Mouse (Mus musculus) stomach, postnatal 0 days (tissue): ENCODE measurements at regions not wholly inside any gene's neighbourhood (a gene's known extent, or its start where the extent isn't known, plus 50 kb on each side); places are given as distances from the start of the nearest gene placed in this dataset.

Experiments used
- ATAC-seq: fragments of 200-750 bp; cut with Nextera tagmentation; 2 replicates; pipeline ENCODE4 v1.8.0; 2017; ENCODE audit not compliant: low FRiP score, low TSS enrichment
- DNase-seq: peaks from one replicate; pipeline ENCODE4 v3.0.0-alpha.2; 2016; ENCODE audit warnings: low spot score
- H3K27ac ChIP-seq: fragments of 300-500 bp; sonication (generic); replicated peaks from 2 replicates; pipeline ENCODE4 v1.5.1; 2014; ENCODE audit warnings: mild to moderate bottlenecking, control low read depth
- H3K27me3 ChIP-seq: fragments of 300-500 bp; sonication (generic); 2 replicates; pipeline ENCODE4 v1.6.1; 2014; ENCODE audit warnings: low read length; ENCODE audit not compliant: control insufficient read depth, insufficient read depth
- H3K36me3 ChIP-seq: fragments of 300-500 bp; sonication (generic); 2 replicates; pipeline ENCODE4 v1.6.1; 2014; ENCODE audit warnings: low read length, mixed read lengths; ENCODE audit not compliant: control insufficient read depth, insufficient read depth
- H3K4me1 ChIP-seq: fragments of 300-500 bp; sonication (generic); replicated peaks from 2 replicates; pipeline ENCODE4 v1.6.1; 2014; ENCODE audit warnings: antibody characterized with exemption; ENCODE audit not compliant: control insufficient read depth, insufficient read depth
- H3K4me2 ChIP-seq: fragments of 300-500 bp; sonication (generic); replicated peaks from 2 replicates; pipeline ENCODE4 v1.6.1; 2014; ENCODE audit warnings: low read depth, mild to moderate bottlenecking, control low read depth, moderate library complexity
- H3K4me3 ChIP-seq: fragments of 300-500 bp; sonication (generic); 2 replicates; pipeline ENCODE4 v1.5.1; 2014; ENCODE audit warnings: low read depth, low read length, control low read depth
- H3K9ac ChIP-seq: fragments of 300-500 bp; sonication (generic); 2 replicates; pipeline ENCODE4 v1.6.1; 2014; ENCODE audit warnings: mild to moderate bottlenecking, low read length, control low read depth, mixed read lengths
- H3K9me3 ChIP-seq: fragments of 300-500 bp; sonication (generic); 2 replicates; pipeline ENCODE4 v1.6.1; 2016; ENCODE audit warnings: low read length; ENCODE audit not compliant: control insufficient read depth
- CTCF ChIP-seq: IDR thresholded peaks from 2 replicates; pipeline ENCODE4 v1.5.1; 2016; ENCODE audit warnings: antibody characterized with exemption, low read depth, mild to moderate bottlenecking, moderate library complexity
- EP300 ChIP-seq: optimal IDR thresholded peaks from 2 replicates; pipeline ENCODE3; 2016; ENCODE audit warnings: antibody characterized with exemption
- WGBS: fragments of 180-500 bp; shearing (Covaris S2); extraction: QIAGEN DNeasy Blood & Tissue Kit; methylation state at CpG from one replicate; pipeline ENCODE4 v1.1.7; 2014; 5-methylcytosine and 5-hydroxymethylcytosine counted together

DNA sequence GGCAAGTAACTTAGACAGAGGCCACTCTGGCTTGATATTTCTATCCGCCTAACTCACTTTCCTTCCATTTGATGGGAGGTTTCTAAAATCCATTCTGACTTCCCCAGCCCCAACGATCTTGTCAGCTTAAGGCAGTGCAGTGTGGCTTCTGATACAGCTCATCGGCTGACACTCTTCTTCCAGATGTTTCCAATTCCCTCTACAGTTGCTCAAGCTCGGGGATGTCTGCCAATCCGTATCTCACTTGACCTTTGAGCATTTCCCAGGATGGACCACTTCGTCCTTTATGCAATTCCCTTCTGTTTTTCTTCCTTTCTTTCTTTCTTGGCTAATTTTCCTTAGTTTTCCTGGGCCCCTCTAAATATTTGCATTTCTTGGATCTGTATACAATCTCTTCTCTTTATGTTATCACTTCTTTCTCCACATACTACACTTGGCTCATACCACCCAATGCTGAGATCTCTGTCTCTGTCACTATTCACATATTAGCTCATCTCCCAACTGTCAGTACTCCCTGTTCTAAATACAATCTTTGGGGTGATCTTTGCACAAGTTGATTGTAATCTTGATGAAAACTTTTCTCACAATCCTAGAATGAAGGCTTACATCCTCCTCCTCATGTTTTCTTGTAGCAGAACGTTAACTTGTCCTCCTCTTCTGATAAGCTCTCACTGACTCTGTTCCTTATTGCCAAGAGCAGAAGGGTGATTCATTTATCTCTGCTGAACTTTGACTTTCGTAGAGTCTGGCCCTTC is 2636.5 kb upstream of the Gm7489 start:
- Histone ChIP-seq H3K27me3 (no peaks in the 10 kb centered on the region), H3K9ac (no peak overlapping the region), H3K4me3 (no peak overlapping the region), H3K4me1 (no peaks in the 10 kb centered on the region), H3K9me3 (no peaks in the 10 kb centered on the region), H3K36me3 (no peaks in the 10 kb centered on the region), H3K4me2 (no peak overlapping the region), H3K27ac (no peak overlapping the region)
- DNase-seq (no peak), ATAC-seq (no peak)
- TF ChIP-seq EP300, result no peak
- TF ChIP-seq CTCF, result no peak
- 66% methylated on average over 8 of the region's 8 CpGs for WGBS

DNA sequence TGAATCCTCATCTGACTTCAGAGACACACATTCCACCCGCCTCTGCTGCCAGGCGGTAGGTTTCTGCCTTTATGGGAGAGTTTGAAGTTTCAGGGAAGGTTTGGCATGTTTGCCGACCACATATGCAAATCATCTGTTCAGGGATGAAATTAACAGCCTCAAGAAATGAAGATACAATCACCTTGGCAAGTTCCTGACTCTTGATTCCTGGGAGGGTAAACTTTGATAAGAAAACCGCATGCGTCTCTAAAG is 2636.0 kb upstream of the Gm7489 start:
- TF ChIP-seq EP300 (no peak), CTCF (no peak)
- Histone ChIP-seq H3K9me3 (no peaks in the 10 kb centered on the region), H3K36me3 (no peaks in the 10 kb centered on the region), H3K4me1 (no peaks in the 10 kb centered on the region), H3K27me3 (no peaks in the 10 kb centered on the region), H3K27ac (no peak overlapping the region), H3K4me2 (no peak overlapping the region), H3K4me3 (no peak overlapping the region), H3K9ac (no peak overlapping the region)
- 73% methylated on average over 5 of the region's 5 CpGs for WGBS
- DNase-seq, result no peak
- ATAC-seq, result no peak

GRCm38 (mm10) chr15:51254143-51254542 is 2630.6 kb upstream of the Gm7489 start:
- Histone ChIP-seq H3K36me3 (no peaks in the 10 kb centered on the region), H3K4me2 (no peak overlapping the region), H3K27me3 (no peaks in the 10 kb centered on the region), H3K9ac (no peak overlapping the region), H3K4me3 (no peak overlapping the region), H3K4me1 (no peaks in the 10 kb centered on the region), H3K27ac (no peak overlapping the region), H3K9me3 (no peaks in the 10 kb centered on the region)
- no peak for ATAC-seq
- TF ChIP-seq EP300, result no peak
- no peak for TF ChIP-seq CTCF
- 97% methylated on average over 1 of the region's 1 CpGs for WGBS
- no peak for DNase-seq

DNA sequence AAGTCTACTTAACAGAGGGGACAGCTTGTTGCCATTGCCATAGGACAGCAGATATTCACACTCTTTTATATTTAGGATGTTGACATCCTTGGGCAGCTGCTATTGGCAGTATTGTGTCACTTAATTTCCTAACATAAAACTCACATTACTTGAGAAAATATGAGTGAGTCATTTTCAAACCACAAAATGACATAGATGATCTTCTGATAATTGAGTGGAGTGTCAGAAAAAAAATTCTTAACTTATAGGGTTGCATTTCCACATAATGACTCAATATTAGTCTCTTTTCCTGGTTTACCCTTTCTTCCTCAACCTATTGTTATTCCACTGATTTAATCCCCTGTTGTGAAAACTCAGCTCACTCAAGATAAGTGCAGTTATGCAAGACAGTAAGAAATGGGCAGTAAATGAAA is 2629.5 kb upstream of the Gm7489 start:
- H3K27ac ChIP-seq, result no peak overlapping the region
- TF ChIP-seq CTCF, result no peak
- no peak for TF ChIP-seq EP300
- H3K9me3 ChIP-seq, result no peaks in the 10 kb centered on the region
- H3K4me2 ChIP-seq, result no peak overlapping the region
- H3K4me3 ChIP-seq, result no peak overlapping the region
- DNase-seq, result no peak
- ATAC-seq, result no peak
- H3K4me1 ChIP-seq, result no peaks in the 10 kb centered on the region
- no peak overlapping the region for H3K9ac ChIP-seq
- H3K27me3 ChIP-seq, result no peaks in the 10 kb centered on the region
- no peaks in the 10 kb centered on the region for H3K36me3 ChIP-seq

GRCm38 (mm10) chr15:51256681-51257080 is 2628.0 kb upstream of the Gm7489 start:
- TF ChIP-seq CTCF (no peak), EP300 (no peak)
- H3K4me3 ChIP-seq, result no peak overlapping the region
- no peaks in the 10 kb centered on the region for H3K27me3 ChIP-seq
- no peaks in the 10 kb centered on the region for H3K9me3 ChIP-seq
- WGBS, result 66% methylated on average over 3 of the region's 3 CpGs
- H3K4me1 ChIP-seq, result no peaks in the 10 kb centered on the region
- H3K9ac ChIP-seq, result no peak overlapping the region
- no peak overlapping the region for H3K27ac ChIP-seq
- DNase-seq (no peak), ATAC-seq (no peak)
- H3K4me2 ChIP-seq, result no peak overlapping the region
- H3K36me3 ChIP-seq, result no peaks in the 10 kb centered on the region

DNA sequence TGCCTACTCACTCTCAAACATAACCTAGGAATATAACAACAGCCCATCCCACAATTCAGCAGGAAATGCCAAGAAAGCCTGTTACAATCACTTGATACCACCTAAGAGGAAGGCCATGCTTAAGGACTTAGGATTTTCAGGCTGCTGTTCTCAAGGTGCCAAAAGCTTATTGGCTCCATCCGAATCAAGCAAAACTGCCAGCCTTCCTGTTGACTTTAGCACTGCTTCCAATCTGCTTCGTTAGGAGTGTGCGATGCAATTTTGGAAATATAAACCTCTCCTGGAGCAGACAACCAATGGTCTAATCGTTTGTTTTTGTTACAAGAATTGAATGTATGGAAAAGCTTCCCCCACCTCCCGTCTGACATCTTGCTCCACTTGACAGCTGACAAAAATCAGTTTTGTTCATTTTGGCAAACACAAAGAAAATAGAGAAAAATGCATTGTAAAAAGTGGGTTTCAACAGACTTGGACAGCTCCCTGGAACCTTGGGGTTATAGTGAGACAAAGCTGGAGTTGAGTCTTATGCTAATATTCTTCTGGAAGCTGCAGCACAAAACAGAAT is 2620.0 kb upstream of the Gm7489 start:
- no peak for DNase-seq
- ATAC-seq, result no peak
- Histone ChIP-seq H3K36me3 (no peaks in the 10 kb centered on the region), H3K27ac (no peak overlapping the region), H3K27me3 (no peaks in the 10 kb centered on the region), H3K4me1 (no peaks in the 10 kb centered on the region), H3K9ac (no peak overlapping the region), H3K4me2 (no peak overlapping the region), H3K9me3 (no peaks in the 10 kb centered on the region), H3K4me3 (no peak overlapping the region)
- TF ChIP-seq CTCF (no peak), EP300 (no peak)
- WGBS, result 47% methylated on average over 5 of the region's 5 CpGs
